Mouse (Mus musculus) urinary bladder, adult 18-20 months (tissue): ENCODE data around the gene Cltb.
A peak's percentile ranks its signal among the peaks of the same experiment; 100 is the strongest.

Experiments
- DNase-seq, 2 experiments: peaks; one replicate each; pipeline ENCODE4 v3.0.0; 2022; ENCODE audit warnings: low spot score in 2 of 2, mixed read lengths in 2 of 2

The Cltb gene

DNA sequence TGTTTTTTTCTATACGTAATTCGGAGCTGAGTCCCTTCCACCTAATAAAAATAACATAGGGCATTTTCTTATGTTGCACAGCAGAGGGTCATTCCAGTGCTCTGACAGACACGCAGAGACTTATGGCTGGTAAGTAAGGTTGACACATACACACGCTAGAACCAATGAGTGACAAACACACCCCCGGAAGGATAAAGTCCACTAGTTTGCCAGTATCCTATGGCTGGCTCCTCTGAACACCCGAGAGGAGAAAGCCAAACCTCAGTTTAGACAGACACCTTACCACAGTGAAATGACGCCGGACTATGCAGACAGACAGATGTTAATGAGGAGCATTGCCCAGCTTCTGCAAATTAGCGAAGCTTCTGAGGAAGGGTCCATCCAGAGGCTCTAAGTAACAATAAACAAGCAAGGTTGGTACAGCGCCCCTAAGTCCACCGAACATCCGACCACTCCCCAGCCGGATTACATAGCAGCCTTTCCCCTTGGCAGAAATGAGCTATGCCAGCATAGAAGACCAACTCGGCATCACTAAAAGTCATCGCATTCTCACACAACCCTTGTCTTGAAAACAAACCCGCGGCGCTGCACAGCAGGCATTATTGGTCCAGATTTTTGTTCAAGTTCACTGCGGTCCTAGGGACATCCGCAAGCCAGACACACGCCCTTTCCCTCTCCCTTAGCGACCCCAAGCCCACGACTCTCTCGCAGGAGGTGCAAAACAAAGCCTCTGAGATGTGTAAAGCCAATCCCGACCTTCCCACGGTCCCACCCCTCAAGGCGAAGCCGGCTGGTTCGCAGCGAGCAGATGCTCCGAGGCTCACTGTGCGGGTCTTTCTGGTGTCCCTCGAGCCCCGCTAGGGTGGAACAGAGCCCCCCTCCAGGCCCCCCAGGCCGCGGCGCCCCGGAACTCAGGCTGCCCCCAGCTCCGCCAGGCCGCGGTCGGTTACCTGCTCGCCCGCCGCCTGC, 46.6 kb downstream of the Cltb start:
- peak in 1 of 2 experiments; percentile 20 for DNase-seq

DNA sequence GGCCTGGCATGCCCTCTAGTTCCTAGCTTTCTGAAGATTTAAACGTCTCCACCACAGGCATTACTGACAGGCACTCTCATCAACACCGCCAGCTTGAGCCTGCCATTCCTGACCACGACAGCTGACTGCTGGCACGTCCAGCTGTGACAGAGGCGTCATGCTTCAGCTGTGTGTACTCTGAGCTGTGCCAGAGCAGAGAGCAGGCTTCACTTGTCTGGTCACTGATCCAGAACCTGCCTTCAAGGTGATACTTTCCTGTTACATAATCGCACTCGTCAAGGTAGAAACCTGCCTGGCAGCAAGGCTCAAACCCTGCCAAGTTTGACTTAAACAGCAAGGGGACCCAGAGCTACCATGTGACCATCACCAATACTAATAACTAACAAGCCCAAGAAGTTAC, 48.6 kb downstream of the Cltb start:
- no peak for DNase-seq

DNA sequence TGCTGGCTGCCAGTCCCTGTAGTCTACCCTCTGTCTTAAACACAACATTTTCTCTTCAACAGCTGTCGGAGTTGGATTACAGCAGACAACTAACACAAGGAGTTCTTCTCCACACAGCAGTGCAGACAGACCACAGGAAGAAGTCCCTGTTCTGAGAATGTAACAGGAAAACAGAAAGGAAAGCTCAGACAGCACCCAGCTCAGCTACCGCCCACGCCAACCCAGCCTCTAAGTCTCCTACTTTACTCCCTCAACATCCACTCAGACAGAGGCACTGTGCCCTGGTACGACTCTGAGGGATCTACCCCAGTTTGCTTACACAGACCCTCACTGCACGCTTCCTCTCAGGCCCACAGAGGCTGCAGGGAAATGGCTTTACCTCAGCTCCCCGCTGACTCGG, 50.5 kb downstream of the Cltb start:
- DNase-seq, result no peak

DNA sequence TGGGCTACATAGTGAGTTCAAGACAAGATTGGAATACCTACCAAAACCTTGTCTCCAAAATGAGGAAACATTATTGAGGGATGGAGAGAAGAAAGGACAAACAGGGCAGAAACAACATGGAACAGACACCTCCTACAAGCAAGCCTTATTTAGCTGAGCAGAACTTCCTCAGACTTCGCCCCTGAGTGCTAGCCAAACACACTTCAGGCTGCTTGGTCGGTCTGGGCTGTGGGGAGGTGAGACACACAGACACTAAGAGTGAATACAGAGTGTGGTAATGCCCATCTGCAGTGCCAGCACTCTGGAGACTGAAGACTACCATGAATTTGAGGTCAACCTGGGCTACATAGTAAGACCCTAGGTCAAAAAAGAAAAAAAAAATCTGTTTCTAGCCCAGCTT, 51.5 kb downstream of the Cltb start:
- no peak for DNase-seq

DNA sequence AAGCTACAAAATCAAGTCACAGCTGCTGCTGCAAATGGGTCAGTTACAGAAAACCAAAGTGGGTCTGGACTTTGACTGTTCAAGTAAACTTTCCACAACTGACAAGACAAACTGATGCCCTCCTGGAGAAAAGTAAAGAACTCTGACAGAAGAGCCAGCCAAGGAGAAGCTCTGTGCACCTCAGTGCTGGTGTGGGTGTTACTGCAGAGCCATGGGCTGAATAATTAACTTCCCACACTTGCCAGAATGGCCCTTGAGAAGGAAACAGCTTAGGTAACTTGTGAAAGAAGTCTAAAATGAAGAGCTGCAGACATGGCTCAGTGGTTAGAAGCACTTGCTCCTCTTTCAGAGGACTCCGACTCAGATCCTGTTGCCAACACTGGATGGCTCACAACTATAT, 53.5 kb downstream of the Cltb start:
- DNase-seq, result no peak

DNA sequence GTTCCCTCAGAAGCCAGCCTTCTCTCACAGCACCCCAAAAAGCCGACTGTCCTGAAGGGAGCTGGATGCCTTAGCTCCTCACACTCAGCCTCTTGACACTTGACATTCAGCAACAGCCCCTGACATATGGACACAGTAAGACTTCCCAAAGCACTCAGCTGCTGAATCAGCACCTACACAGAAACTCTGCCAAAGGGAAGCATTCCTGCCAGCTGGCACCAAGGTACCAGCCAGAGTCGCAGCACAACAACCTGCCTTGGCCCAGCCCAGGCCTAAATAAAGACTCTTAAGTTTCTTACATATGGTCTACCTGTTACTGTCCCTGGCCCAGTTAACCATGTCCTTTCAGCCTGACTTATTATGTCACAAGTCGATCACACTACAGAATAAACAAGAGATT, 54.3 kb downstream of the Cltb start:
- DNase-seq, result no peak

DNA sequence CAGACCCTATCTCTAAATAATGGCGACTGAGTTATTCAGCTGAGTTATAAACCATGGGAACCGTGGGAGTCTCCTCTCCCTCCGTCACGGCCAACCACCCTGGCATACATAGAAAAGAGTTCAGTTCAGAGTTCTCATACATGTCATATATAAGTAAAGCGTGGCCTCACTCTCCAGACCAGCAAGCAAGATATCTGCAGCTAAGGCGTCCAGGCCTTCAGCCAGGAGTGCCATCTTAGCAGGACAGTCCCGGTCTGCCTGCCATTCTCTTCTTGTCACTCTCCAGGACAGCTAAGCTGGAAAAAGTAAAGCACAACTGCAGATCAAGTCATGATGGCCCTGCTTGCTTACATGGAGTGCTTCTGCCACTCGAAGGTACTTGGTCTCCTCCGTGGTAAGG, 55.0 kb downstream of the Cltb start:
- no peak for DNase-seq

DNA sequence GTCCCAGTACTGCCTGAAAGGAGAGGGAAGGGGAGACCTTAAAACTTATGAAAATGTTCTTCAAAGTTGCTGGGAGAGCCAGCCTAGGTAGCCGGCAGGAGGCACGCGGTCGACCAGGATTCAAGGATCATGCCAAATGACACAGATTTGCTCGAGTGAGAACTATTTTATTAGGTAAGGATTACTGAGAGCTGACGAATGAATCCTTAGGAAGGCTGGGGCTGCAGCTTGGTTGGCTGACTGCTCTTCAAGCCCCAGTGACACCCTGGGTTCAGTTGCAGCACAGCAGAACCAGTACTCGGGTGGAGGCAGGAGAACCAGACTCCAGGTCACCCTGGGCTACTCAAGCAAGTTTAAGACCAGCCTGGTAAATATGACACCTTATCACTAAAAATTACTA, 63.1 kb downstream of the Cltb start:
- no peak for DNase-seq
